Mouse (Mus musculus) embryonic stem cell, embryonic (primary cell): ENCODE results near the gene Kcnk1.

Experiments used
- CTCF ChIA-PET, 4 experiments: fragments of 300-600 bp in 2 of 4; fragments of 350-600 bp in 2 of 4; sonication (Branson Sonifier 250); formaldehyde crosslinking; loops; one replicate each; lab custom pipeline; 2022; ENCODE audit warnings: inconsistent platforms in 2 of 4; lab: Charles Lee
- POLR2A ChIA-PET, 4 experiments: fragments of 300-600 bp in 2 of 4; fragments of 350-600 bp in 2 of 4; sonication (Branson Sonifier 250); formaldehyde crosslinking; loops; one replicate each; lab custom pipeline; 2022; ENCODE audit warnings: antibody characterized with exemption in 4 of 4, inconsistent platforms in 1 of 4; lab: Charles Lee

The Kcnk1 gene

DNA sequence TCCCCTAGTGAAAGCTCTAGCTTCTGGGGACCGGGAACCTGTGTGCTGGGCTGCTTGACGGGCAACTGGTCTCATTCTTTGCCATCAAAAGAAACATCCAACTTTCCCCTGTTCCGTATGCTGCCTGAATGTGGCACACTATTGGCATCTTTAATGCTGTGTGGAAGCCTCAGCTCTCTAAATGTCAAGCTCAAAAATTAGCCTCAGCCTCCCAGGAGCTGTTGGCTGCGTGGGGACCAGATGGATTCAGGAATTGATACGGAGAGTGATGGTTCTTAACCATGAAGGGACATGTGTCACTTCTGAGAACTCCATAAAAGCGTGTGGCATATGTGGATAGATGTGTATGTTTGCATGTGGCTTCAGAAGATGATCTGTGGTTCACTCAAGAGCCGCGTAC lies 27.0 kb downstream of the Kcnk1 start:
- ChIA-PET POLR2A (no interaction called here), CTCF (no interaction called here)

DNA sequence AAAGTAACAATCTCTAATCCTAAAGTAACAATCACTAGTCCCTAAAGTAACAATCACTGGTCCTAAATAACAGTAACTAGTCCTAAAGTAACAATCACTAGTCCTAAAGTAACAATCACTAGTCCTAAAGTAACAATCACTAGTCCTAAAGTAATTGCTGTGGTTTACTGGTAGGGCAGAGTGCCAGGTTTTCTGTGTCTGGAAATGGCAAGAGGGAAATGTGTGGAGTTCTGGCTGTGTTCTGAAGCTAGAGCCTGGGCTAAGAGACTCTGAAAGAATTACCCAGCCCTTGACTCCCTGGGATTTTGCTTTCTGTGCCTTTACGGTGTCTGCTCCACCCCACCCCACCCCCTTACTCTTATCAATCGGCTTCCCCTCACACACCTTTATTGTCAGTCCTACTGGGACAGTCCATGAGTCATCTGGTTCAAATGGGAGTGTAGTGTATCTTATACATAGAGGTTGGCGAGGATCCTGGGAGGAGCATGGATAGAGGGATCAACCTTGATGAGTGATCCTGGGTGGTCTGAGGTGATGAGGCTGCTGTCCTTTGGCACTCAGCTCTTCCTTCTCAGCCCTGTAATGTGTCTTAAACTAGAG lies 28.8 kb downstream of the Kcnk1 start:
- POLR2A ChIA-PET: no interaction called here
- CTCF ChIA-PET: no interaction called here

GRCm38 (mm10) chr8:126024891-126025290 lies 29.9 kb downstream of the Kcnk1 start:
- ChIA-PET POLR2A (no interaction called here), CTCF (no interaction called here)

DNA sequence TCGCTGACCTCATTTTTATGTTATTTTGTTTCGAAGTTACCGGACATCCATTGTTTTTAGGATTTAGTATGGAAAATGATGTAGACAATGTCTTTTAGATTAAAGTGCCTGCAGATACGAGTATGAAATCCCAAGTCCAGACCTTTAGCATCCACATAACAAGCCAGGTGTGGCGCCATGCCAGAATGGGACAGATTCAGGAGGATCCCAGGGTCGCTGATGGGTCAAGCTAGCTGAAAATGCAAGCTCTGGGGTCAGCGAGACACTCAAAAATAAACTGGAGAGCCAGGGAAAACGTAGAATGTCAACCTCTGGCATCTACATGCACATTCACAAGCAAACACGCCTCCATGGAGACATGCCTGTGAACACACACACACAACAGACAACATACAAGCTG lies 31.2 kb downstream of the Kcnk1 start:
- CTCF ChIA-PET: no interaction called here
- POLR2A ChIA-PET: no interaction called here

- ChIA-PET CTCF (no interaction called here), POLR2A (no interaction called here)
These were observed 31.6 kb downstream of the Kcnk1 start for GRCm38 (mm10) chr8:126026584-126026983.

DNA sequence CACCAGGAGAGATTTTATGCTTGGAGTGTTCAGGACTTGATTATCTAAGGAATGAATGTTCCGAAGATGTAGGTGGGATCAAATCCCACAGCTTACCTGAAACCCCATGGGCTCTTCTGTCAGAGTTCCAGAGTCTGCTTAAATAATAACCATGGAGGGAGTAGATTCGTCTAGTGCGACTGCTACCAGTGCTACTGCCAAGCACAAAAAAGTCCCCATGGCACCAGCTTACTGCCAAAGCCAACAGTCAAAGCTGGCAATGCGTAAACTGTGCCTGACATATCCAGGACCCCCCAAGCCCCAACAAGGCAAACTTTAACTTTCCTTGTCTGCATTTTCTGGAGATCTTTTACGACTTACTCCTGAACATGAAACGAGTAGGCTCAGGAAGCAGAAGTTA lies 32.5 kb downstream of the Kcnk1 start:
- ChIA-PET POLR2A (no interaction called here), CTCF (interaction anchor here in 1 of 4 experiments (0.5 kb wide), 1 partner anchor 131 kb away, joined by 5 read pairs; no protein-coding TSS in a partner anchor)

- CTCF ChIA-PET: no interaction called here
- POLR2A ChIA-PET: interaction anchor here in 1 of 4 experiments (1.1 kb wide), 1 partner anchor 34 kb away, joined by 4 read pairs; the partner anchor contains the start of gene Kcnk1
These were observed 34.0 kb downstream of the Kcnk1 start for GRCm38 (mm10) chr8:126028941-126029340.

DNA sequence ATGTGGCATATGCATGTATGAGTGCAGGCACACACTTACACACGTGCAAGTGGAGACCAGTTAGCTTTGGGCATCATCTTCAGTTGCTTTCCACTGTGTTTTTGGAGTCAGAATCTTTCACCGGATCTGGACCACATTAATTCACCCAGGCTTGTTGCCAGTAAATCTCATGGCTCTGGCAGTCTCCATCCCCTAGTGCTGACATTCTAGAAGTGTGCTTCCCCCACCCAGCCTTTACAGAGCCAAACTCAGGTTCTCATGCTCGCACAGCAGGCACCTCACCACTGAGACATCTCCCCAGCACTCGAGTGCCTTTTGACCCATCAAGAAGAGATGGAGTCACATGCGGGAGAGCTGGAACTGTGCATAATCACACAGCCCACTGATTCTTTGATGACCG lies 37.8 kb downstream of the Kcnk1 start:
- CTCF ChIA-PET: no interaction called here
- POLR2A ChIA-PET: no interaction called here

DNA sequence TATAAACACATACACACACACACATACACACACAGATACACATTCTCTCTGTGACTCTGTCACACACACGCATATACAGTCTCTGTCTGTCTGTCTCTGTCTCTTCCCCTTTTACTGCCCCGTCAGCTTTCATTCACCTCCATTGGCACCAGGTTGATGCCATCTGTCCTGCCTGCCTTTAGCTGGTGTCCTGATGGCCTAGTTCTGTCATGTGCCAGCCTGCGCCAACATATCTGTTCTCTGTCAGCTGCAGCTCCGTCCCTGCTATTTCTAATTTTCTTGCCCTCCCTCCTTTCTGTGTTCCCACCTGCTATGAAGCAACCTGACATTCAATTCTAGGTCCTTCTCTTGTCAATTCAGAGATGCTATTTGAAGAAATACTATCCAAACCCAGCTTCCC lies 40.1 kb downstream of the Kcnk1 start:
- ChIA-PET POLR2A (no interaction called here), CTCF (no interaction called here)

DNA sequence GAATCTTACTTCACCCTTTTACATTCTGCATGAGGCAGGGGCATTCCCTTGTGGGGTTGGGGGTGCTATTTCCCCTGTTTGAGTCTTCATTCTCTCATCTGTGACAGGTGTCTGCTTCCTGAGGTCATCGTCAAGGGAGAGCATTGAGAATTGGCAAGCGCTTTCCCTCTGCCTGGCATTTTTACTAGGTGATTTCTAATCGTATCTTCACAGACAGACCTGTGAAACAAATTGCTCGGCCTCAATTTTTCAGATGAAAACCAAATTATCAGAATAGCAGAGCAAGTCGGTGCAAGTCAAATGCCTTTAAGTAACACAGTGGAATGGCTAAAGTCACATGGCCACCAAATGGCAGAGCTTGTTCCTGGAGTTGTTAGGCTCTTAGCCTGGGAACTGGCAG lies 41.4 kb downstream of the Kcnk1 start:
- ChIA-PET POLR2A (interaction anchor here in 1 of 4 experiments (1.6 kb wide), 1 partner anchor 10 kb away, joined by 3 read pairs; no protein-coding TSS in a partner anchor), CTCF (no interaction called here)

DNA sequence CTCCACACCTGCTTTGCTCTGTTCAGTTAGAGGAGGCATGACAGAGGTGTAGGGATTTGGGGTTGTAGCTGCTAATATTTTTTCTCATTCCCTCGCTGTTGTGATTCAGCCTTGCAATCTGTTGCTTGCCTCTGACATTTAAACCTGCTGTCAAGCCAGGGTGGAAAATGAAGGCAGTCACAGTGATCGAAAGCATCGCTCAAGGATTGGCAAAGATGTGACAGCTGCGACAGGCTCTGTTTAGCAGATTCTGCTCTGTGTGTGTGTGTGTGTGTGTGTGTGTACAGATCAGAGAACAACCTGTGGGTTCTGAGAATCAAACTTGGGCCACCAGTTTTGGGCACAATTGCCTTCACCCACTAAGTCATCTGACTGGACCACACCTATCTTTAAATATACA lies 50.8 kb downstream of the Kcnk1 start:
- POLR2A ChIA-PET: no interaction called here
- CTCF ChIA-PET: no interaction called here

DNA sequence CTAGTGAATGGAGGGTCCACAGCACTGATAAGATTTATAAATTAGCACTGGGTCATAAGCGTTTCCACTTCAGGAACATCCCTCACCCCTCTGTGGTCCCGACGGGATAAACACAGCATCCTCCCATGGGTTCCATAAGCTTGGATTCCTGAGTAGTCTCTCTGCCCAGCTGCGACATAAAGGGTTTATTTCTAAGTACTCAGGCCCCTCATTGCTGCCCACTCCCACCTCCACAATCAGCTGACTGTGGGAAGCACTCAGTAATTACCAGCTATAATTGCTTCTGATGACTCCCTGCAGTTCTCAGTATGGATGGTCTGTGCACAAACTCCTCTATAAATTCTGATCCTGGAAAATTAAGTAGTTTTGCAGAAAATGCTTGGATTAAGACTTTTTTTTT lies 58.9 kb downstream of the Kcnk1 start:
- CTCF ChIA-PET: interaction anchor here in 1 of 4 experiments (0.7 kb wide), 1 partner anchor 152 kb away, joined by 3 read pairs; no protein-coding TSS in a partner anchor
- POLR2A ChIA-PET: no interaction called here

DNA sequence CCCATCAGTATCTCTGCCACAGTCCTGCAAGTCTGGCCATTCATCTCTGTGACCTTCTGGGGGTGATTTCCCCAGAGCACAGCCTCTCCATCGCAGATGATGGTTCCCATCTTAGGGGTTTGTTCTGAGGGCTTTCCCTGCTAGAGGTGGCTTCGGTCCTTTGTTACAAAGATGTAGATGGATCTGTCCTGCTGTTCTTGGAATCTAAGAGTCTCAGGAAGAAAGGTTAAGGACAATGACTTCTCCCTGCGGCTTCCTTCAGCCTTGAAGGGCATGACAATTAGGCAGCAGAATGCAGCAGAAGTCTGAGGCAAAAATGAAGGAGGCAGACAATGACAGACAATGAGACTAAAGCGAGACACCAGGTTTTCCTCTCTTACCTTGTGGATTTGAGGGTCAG lies 63.9 kb downstream of the Kcnk1 start:
- CTCF ChIA-PET: no interaction called here
- POLR2A ChIA-PET: no interaction called here

DNA sequence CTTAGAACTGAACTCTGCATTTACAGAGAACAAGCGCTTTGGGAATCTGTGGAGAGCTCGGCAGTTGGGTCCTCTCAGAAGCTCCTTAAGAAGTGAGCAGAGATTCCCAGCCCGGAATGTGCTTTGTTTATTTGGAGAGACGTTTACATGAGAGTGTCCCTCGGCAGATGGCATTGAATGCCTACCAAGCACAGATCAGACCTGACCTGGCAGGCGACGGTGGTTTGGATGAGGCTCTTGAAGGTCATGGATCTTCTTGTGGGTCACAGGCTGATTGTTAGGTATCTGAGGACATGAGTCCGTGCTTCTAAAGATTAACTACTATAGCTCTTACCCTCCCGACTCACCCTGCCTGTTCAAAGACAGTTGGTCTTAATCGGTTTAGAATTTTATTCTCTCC lies 67.9 kb downstream of the Kcnk1 start:
- POLR2A ChIA-PET: interaction anchor here in 1 of 4 experiments (1.6 kb wide), 1 partner anchor 63 kb away, joined by 4 read pairs; no protein-coding TSS in a partner anchor
- CTCF ChIA-PET: interaction anchor here in 2 of 4 experiments (1.0 to 1.4 kb wide), 2 partner anchors 13 to 18 kb away, joined by 3 to 4 read pairs; no protein-coding TSS in a partner anchor

DNA sequence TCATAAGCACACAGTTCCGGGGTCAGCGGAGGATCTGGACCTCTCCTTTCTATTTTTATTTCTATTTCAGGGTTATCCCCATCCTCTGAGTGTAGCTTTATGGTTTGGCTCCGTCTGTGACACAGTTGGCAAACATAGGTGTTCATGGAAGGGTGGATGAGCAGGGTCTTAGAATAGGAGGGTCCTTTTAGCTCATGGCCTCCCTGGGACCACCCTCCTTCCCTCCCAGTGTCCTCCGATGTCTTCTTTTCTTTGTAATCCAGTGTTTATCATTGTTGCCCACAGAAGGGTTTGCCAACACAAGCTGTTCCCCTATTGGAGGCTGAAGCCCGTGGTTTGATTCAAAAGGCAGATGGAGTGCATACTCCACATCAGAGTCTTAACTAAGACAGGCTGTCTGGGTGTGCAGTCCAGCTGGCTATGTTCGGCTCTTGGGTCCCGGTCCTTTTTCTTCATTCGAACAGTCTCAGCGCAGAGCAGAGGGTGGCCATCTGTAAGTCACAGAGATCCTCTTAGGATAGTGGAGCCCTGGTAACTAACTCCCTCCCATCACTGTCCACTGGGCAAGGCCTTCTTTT lies 69.0 kb downstream of the Kcnk1 start:
- ChIA-PET CTCF (interaction anchor here in 1 of 4 experiments (1.0 to 1.3 kb wide), 2 partner anchors 12 to 17 kb away, joined by 4 to 9 read pairs; no protein-coding TSS in a partner anchor), POLR2A (no interaction called here)

DNA sequence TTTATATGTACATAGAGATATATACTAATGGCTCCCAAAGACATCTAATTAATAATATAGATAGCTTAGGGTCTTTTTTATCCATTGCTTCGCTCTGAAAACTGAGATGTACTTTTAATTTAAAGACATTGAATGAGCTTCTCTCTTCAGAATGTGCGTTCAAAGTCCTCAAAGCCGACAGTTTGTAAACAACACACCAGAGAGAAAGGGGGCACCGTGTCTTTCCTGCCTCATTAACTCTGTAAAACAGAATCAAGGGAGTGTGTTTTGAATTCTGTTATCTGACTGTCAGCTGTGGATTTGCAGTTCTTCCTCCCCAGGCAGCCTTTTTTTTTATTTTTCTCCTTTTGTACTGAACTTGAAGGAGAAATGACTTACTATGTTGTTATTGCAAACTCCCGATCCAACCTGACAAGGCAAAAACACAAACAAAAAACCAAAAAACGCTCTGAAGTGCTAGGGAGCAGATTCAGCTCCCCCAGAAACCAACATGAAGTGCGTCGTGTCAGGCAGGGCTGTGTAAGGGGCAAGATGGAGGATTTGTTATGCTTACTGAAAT lies 69.7 kb downstream of the Kcnk1 start:
- CTCF ChIA-PET: interaction anchor here in 1 of 4 experiments (1.3 kb wide), 1 partner anchor 11 kb away, joined by 9 read pairs; no protein-coding TSS in a partner anchor
- POLR2A ChIA-PET: no interaction called here

DNA sequence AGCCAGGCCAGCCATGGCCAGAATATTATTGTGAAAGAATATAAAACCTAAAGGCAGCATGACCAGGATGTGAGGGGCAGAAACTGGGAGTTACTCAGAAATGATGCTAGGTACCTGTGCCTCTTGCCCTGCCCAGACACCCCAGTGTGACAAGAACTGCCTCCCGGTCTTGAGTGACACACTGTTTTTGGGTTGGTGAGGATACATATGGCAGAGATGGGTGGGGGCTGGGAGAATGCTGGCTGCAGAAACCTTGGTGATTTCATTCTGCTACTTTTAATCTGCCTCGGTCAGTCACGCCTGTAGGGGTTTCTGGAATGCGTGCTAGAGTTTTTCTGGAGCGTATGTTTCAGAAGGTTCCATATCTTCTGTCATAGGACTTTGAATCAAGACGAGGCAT lies 72.3 kb downstream of the Kcnk1 start:
- CTCF ChIA-PET: interaction anchor here in 1 of 4 experiments (0.6 kb wide), 2 partner anchors 103 to 117 kb away, joined by 3 to 4 read pairs; no protein-coding TSS in a partner anchor
- POLR2A ChIA-PET: no interaction called here

DNA sequence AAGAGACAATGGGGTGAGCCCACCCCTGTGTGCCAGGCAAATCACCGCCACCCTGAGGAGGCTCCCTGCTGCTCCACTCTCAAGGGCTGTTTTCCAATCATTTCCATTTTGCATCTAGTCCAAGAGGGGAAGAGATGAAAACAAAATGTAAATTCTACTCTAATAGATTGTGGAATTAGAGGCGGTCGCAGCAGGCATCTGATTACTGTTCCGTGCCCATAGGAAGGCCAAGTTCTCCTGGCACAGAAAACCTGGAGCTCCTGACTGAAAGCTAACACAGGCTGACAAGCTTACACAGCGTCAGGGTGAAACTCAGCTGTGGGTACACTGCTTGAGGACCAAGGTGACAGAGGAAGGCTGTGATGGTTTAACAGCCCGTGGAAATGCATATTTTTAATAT lies 73.2 kb downstream of the Kcnk1 start:
- POLR2A ChIA-PET: no interaction called here
- CTCF ChIA-PET: no interaction called here

DNA sequence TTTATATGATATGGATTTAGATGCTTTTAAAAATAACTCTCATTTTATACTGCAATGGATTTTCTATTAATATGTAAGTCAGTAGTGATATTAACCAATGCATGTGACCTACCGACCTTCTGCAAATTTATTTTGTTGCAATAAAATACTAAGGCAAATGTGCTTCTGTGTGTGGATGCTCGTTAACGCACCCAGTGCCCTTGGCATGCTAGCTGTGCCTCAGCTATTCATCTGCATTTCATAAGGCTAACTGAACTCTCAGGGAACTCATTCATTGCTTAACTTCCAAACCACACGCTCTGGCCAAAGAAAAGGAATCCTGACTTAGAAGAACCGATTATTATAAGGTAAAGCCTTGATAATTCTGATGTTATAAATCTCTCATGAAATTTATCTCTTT lies 77.7 kb downstream of the Kcnk1 start:
- POLR2A ChIA-PET: no interaction called here
- CTCF ChIA-PET: no interaction called here

- POLR2A ChIA-PET: no interaction called here
These were observed 78.3 kb downstream of the Kcnk1 start for GRCm38 (mm10) chr8:126073141-126073740.

More at GRCm38 (mm10) chr8:126073141-126073740, 78.3 kb downstream of the Kcnk1 start:
- CTCF ChIA-PET: interaction anchor here in 1 of 4 experiments (0.7 kb wide), 1 partner anchor 100 kb away, joined by 3 read pairs; no protein-coding TSS in a partner anchor
